Mouse (Mus musculus) spleen, adult 2 months (tissue): ENCODE data around the gene Nipbl.

Source experiments
- CTCF ChIP-seq: fragments of 200-500 bp; IDR thresholded peaks from 2 replicates; pipeline ENCODE4 v1.5.1; 2011; ENCODE audit warnings: mild to moderate bottlenecking, inconsistent platforms; ENCODE audit not compliant: insufficient read depth, insufficient read length, insufficient replicate concordance; ENCODE audit errors: extremely low read depth
- POLR2A ChIP-seq: fragments of 200-500 bp; IDR thresholded peaks from 2 replicates; pipeline ENCODE4 v1.6.1; 2011; ENCODE audit warnings: low read depth, low read length, inconsistent platforms

DNA sequence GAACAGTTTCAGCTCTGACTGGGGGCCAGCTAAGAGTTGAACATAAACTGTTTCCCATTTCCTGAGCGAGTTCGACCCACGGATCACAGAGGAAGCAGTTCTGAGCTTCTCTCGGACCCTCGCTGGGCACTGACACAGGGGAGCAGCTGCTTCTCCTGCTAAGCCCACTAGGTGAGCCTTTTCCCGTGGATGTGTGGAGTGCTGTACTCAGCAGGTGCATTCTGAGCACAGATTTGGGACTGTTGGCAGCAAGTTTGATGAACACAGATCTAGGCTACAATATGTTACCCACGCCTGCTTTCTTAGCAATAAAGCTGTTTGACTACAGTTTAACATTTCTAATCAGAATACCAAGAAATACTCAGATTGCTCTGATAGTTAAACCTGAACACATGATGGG, 162.6 kb downstream of the Nipbl start:
- TF ChIP-seq CTCF = no peak
- no peak for TF ChIP-seq POLR2A
